Mouse (Mus musculus): ENCODE measurements around the gene Cyba. TPM values are rescaled to one million over a fixed set of nuclear protein-coding genes. Genes with fewer than 3 reads are reported as not detected.

The Cyba gene
- polyA plus RNA-seq, 1 experiment, result 242 TPM

DNA sequence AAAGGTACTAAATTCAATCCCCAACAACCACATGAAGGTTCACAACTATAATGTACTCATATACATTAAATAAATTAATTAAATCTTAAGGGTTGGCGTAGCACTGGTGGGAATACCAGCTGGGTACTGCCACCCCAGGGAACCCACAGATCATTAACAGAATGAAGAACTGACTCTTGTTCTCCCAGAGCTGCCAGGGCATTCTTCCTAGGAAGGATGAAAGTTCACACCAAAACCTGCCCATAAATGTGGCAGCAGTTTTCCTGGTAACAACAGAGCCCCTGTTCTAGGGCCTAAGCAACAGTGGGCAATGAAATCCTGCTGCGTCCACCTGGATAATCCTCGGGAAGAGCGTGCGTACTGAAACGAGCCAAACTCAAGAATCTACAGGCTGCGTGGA, 9.6 kb upstream of the Cyba start:
- Histone ChIP-seq H3K4me3 (ENCODE audit: low read depth, low read length) (peak overlapping the region; percentile 72), H3K27ac (ENCODE audit: insufficient read depth, low read depth, low read length) (no peak overlapping the region), H3K36me3 (ENCODE audit: control insufficient read depth, insufficient read depth, low read length) (0 out of 2 replicates have a peak, but pooled peaks cover 1% of the 10 kb centered on the region), H3K27me3 (ENCODE audit: control insufficient read depth, insufficient read depth, low read length) (no peaks in the 10 kb centered on the region), H3K4me1 (ENCODE audit: control insufficient read depth, insufficient read depth, insufficient read length, low read length) (peaks cover 8% of the 10 kb centered on the region)
- WGBS, result 8% methylated on average over 7 of the region's 7 CpGs
- TF ChIP-seq POLR2A (IDR thresholded peaks at IDR 0.05; ENCODE audit: low read depth, low read length) (no peak), CTCF (IDR thresholded peaks at IDR 0.05; ENCODE audit: extremely low read depth, insufficient read length, insufficient replicate concordance, low read depth, low read length) (no peak)

DNA sequence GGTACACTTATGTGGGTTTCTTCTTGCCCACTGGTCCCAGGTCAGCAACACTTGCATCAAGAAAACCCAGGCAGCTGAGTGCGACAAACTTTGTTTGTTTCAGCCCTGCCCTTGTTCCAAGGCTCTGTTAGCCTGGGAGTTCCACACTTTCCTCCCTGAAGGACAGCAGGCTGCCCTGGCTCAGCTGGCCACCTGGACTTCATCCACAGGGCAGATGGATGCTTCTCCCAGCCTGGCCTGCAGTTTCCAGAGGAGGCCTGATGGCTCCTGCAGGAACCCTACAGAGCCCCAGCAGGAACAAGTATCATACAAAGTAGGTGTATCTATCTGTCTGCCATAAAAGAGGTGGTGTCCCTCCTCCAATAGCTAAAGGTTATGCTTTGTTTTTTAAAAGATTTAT, 8.6 kb upstream of the Cyba start:
- Histone ChIP-seq H3K27me3 (ENCODE audit: control insufficient read depth, insufficient read depth, low read length) (no peaks in the 10 kb centered on the region), H3K36me3 (ENCODE audit: control insufficient read depth, insufficient read depth, low read length) (peaks cover 7% of the 10 kb centered on the region; the same call in 1 of the 2 replicates), H3K27ac (ENCODE audit: insufficient read depth, low read depth, low read length) (no peak overlapping the region), H3K4me1 (ENCODE audit: control insufficient read depth, insufficient read depth, insufficient read length, low read length) (peaks cover 9% of the 10 kb centered on the region), H3K4me3 (ENCODE audit: low read depth, low read length) (no peak overlapping the region)
- WGBS, result 90% methylated on average over 1 of the region's 1 CpGs
- TF ChIP-seq POLR2A (IDR thresholded peaks at IDR 0.05; ENCODE audit: low read depth, low read length), result no peak
- TF ChIP-seq CTCF (IDR thresholded peaks at IDR 0.05; ENCODE audit: extremely low read depth, insufficient read length, insufficient replicate concordance, low read depth, low read length), result no peak

DNA sequence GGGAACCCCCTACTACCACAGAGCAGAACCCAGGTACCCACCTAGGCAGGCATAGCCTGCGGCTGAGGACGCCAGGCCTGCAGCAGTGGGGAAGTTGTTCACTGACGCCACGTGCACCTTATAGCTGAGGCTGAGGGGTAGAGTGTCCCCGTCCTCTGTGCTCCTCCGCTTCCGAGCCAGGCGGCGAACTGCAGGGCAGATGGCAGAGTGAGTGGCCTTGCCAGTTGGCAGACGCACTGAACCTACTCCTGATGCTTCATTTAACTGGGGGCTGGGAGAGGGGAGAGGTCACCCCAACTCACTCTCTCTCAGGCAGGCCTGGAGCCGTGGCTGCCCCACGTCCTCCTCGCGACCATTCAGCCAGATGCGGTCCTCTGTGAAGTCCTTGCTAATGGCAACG, 6.6 kb upstream of the Cyba start:
- Histone ChIP-seq H3K27me3 (ENCODE audit: control insufficient read depth, insufficient read depth, low read length) (no peaks in the 10 kb centered on the region), H3K36me3 (ENCODE audit: control insufficient read depth, insufficient read depth, low read length) (peaks cover 11% of the 10 kb centered on the region), H3K4me3 (ENCODE audit: low read depth, low read length) (no peak overlapping the region), H3K4me1 (ENCODE audit: control insufficient read depth, insufficient read depth, insufficient read length, low read length) (peaks cover 7% of the 10 kb centered on the region), H3K27ac (ENCODE audit: insufficient read depth, low read depth, low read length) (no peak overlapping the region)
- no peak for TF ChIP-seq POLR2A (IDR thresholded peaks at IDR 0.05; ENCODE audit: low read depth, low read length)
- TF ChIP-seq CTCF (IDR thresholded peaks at IDR 0.05; ENCODE audit: extremely low read depth, insufficient read length, insufficient replicate concordance, low read depth, low read length), result no peak
- 97% methylated on average over 16 of the region's 16 CpGs for WGBS

DNA sequence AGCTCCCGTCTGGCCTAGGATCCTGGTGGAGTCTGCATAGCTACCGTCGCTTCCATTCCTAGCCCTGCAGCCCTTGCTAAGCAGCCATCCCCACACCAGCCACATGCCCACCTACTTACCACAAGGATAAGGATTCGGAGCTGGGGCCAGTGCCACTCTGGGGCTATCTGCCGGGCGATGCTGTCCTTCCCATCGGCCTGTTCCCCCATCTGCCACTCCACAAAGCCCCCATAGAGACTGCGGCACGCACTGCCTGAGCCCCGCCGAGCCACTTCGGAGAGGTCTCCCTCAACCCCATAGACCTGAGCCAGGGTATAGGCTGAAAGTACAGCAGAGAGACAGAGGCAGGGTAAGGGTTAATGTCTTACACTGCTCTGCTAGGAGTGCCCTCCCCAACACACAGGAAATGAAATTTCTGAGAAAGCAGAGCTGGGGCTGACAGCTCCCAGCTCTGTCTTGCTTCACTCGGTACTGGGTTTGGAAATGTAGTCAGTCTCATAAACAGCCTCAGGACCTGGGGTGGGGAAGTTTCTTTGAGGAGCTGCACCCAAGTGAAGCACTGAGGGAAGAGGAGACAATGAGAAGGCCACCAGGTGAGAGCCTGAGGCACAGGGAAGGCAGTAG, 5.1 kb upstream of the Cyba start:
- 91% methylated on average over 13 of the region's 13 CpGs for WGBS
- peak overlapping the region; percentile 27; the same call in 1 of the 2 replicates for H3K27ac ChIP-seq (ENCODE audit: insufficient read depth, low read depth, low read length)
- H3K27me3 ChIP-seq (ENCODE audit: control insufficient read depth, insufficient read depth, low read length), result no peaks in the 10 kb centered on the region
- peak overlapping the region; percentile 32 for H3K4me3 ChIP-seq (ENCODE audit: low read depth, low read length)
- peaks cover 11% of the 10 kb centered on the region for H3K36me3 ChIP-seq (ENCODE audit: control insufficient read depth, insufficient read depth, low read length)
- H3K4me1 ChIP-seq (ENCODE audit: control insufficient read depth, insufficient read depth, insufficient read length, low read length), result peaks cover 9% of the 10 kb centered on the region
- no peak for TF ChIP-seq CTCF (IDR thresholded peaks at IDR 0.05; ENCODE audit: extremely low read depth, insufficient read length, insufficient replicate concordance, low read depth, low read length)

DNA sequence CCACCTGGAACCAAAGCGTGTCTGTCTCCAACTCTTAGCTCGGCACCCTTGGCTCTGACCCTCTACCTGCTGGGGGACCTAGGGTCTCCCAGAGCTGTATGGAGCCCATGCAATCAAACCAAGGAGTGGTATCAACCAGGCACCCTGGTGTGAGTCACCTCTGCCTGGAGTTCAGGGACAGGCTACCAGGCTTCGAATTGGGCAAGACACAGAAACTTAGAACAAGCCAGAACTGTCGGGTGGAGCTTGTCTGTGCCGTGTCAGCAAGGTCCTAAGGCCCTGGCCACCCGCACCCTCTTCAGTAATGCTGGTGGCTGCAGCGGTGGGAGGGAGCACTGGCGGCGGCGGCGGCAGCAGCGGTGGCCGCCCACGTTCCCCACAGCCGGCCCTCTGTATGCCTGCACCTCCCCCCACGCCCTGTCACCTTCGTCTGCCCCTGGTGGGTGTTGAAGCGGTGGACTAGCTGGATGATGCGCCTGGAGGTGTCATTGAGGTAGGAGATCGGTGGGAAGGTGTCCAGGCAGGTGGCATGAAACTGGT, 3.9 kb upstream of the Cyba start:
- Histone ChIP-seq H3K4me3 (ENCODE audit: low read depth, low read length) (peak overlapping the region; percentile 3; the same call in 1 of the 2 replicates), H3K27ac (ENCODE audit: insufficient read depth, low read depth, low read length) (no peak overlapping the region), H3K4me1 (ENCODE audit: control insufficient read depth, insufficient read depth, insufficient read length, low read length) (peaks cover 11% of the 10 kb centered on the region), H3K36me3 (ENCODE audit: control insufficient read depth, insufficient read depth, low read length) (peaks cover 11% of the 10 kb centered on the region), H3K27me3 (ENCODE audit: control insufficient read depth, insufficient read depth, low read length) (no peaks in the 10 kb centered on the region)
- 85% methylated on average over 20 of the region's 20 CpGs for WGBS
- TF ChIP-seq CTCF (IDR thresholded peaks at IDR 0.05; ENCODE audit: extremely low read depth, insufficient read length, insufficient replicate concordance, low read depth, low read length), result no peak
- no peak for TF ChIP-seq POLR2A (IDR thresholded peaks at IDR 0.05; ENCODE audit: low read depth, low read length)

DNA sequence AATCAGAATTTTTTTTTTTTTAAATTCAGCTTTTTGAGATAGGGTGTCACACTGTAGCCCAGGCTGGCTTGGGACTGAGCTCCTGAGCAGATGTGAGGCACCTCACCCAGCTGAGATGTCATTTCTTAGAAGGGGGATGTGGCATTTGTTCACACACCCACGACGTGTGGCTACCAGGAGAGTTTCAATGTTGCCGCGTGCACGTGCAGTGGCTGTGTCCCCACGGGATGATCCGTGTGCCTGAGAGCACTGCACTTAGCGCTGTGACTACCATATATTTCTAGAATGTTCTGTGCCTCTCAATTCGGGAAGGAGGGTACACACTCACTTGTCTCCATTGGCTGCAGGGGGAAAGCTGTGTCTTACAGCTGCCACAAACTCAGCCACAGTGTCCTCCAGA, 3.4 kb upstream of the Cyba start:
- Histone ChIP-seq H3K4me3 (ENCODE audit: low read depth, low read length) (no peak overlapping the region), H3K36me3 (ENCODE audit: control insufficient read depth, insufficient read depth, low read length) (peaks cover 11% of the 10 kb centered on the region), H3K27ac (ENCODE audit: insufficient read depth, low read depth, low read length) (no peak overlapping the region), H3K4me1 (ENCODE audit: control insufficient read depth, insufficient read depth, insufficient read length, low read length) (peaks cover 15% of the 10 kb centered on the region), H3K27me3 (ENCODE audit: control insufficient read depth, insufficient read depth, low read length) (no peaks in the 10 kb centered on the region)
- TF ChIP-seq CTCF (IDR thresholded peaks at IDR 0.05; ENCODE audit: extremely low read depth, insufficient read length, insufficient replicate concordance, low read depth, low read length) (no peak), POLR2A (IDR thresholded peaks at IDR 0.05; ENCODE audit: low read depth, low read length) (no peak)
- WGBS, result 92% methylated on average over 9 of the region's 9 CpGs

DNA sequence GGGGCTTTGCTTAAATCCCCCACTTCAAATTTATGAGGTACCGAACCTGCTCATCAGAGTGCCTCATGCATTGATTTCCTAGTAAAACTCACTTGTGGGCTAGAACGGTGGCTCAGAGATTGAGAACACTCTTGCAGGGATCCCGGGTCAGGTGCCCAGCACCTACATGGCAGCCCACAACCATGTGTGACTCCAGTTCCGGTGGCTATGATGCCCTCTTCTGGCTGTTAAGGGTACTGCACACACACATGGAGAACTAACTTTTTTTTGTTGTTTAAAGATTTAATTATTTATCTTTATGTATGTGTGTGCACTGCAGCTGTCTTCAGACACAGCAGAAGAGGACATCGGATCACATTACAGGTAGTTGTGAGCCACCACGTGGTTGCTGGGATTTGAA, 2.6 kb upstream of the Cyba start:
- Histone ChIP-seq H3K27ac (ENCODE audit: insufficient read depth, low read depth, low read length) (no peak overlapping the region), H3K36me3 (ENCODE audit: control insufficient read depth, insufficient read depth, low read length) (peaks cover 11% of the 10 kb centered on the region), H3K4me3 (ENCODE audit: low read depth, low read length) (no peak overlapping the region), H3K4me1 (ENCODE audit: control insufficient read depth, insufficient read depth, insufficient read length, low read length) (peaks cover 15% of the 10 kb centered on the region), H3K27me3 (ENCODE audit: control insufficient read depth, insufficient read depth, low read length) (no peaks in the 10 kb centered on the region)
- TF ChIP-seq POLR2A (IDR thresholded peaks at IDR 0.05; ENCODE audit: low read depth, low read length), result no peak
- TF ChIP-seq CTCF (IDR thresholded peaks at IDR 0.05; ENCODE audit: extremely low read depth, insufficient read length, insufficient replicate concordance, low read depth, low read length), result peak; percentile 49; the same call in 1 of the 2 replicates
- WGBS, result 89% methylated on average over 6 of the region's 6 CpGs

Measured in small intestine, adult 2 months (tissue).